Mouse (Mus musculus): ENCODE measurements around the gene Gm16253.

GRCm38 (mm10) chr3:96617941-96618340, 41.2 kb downstream of the Gm16253 start:
- no peak for TF ChIP-seq CTCF (IDR thresholded peaks at IDR 0.05; ENCODE audit: control insufficient read depth, insufficient read depth, low read length)
- TF ChIP-seq POLR2A (IDR thresholded peaks at IDR 0.05; ENCODE audit: borderline replicate concordance, control insufficient read depth, low read depth, low read length) = no peak

All from bone marrow, adult 2 months (tissue).